Mouse (Mus musculus) brain, embryonic 14.5 days (tissue): Measurements from ENCODE around the gene Akap7.

Experiments
- CTCF ChIP-seq: fragments of 200-500 bp; IDR thresholded peaks from 2 replicates; pipeline ENCODE4 v1.5.1; 2012; ENCODE audit warnings: inconsistent platforms, mild to moderate bottlenecking, moderate library complexity, borderline replicate concordance; ENCODE audit not compliant: insufficient read depth, insufficient read length; ENCODE audit errors: extremely low read depth
- POLR2A ChIP-seq: fragments of 200-500 bp; IDR thresholded peaks from 2 replicates; pipeline ENCODE4 v1.6.1; 2012; ENCODE audit warnings: mild to moderate bottlenecking, inconsistent platforms, borderline replicate concordance; ENCODE audit not compliant: poor library complexity, insufficient read depth, insufficient read length, severe bottlenecking; ENCODE audit errors: extremely low read depth

- TF ChIP-seq CTCF (no peak), POLR2A (no peak)
Observed at GRCm38 (mm10) chr10:25274621-25275330, 32.9 kb downstream of the Akap7 start.
